Mouse (Mus musculus): ENCODE data around the gene Tmigd3. TPM values are rescaled to one million over a fixed set of nuclear protein-coding genes. Genes with fewer than 3 reads are reported as not detected.

The Tmigd3 gene
- polyA plus RNA-seq, 1 experiment = 1.1 TPM

DNA sequence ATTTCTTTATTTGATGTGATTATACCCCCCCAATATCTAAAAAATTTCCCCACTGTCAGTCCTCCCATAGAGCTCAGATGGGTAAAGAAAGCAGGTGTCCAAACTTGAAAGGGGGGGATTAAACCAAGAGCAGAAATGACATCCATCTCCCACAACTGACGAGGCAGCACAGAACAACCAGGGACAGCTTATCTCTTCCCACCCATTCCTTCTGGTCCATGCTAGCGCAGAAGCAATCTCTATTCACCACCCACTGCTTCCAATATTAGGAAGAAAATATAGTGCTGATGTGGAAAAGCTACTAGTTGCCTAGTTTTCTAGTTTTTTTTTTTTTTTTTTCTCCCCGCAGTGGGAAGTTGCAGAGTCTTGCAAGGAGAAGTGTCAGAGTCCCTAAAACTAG is 34.8 kb upstream of the Tmigd3 start:
- no peaks in the 10 kb centered on the region for H3K36me3 ChIP-seq (ENCODE audit: control insufficient read depth, insufficient read depth, low read length)
- no peaks in the 10 kb centered on the region for H3K4me1 ChIP-seq (ENCODE audit: control insufficient read depth, insufficient read depth, insufficient read length)
- DNase-seq (ENCODE audit: low read depth in 1 of 2, low spot score in 2 of 2) = no peak
- no peak for TF ChIP-seq POLR2A (IDR thresholded peaks at IDR 0.05; ENCODE audit: low read depth, low read length)
- TF ChIP-seq CTCF (IDR thresholded peaks at IDR 0.05; ENCODE audit: extremely low read depth, insufficient read depth, insufficient read length, insufficient replicate concordance) = no peak
- no peak overlapping the region for H3K4me3 ChIP-seq (ENCODE audit: extremely low read depth, insufficient read depth, insufficient read length)
- no peak overlapping the region for H3K27ac ChIP-seq (ENCODE audit: insufficient read depth, low read length)
- no peaks in the 10 kb centered on the region for H3K27me3 ChIP-seq (ENCODE audit: control insufficient read depth, insufficient read depth, low read length)
- 81% methylated on average over 3 of the region's 3 CpGs for WGBS

GRCm38 (mm10) chr3:105836883-105837282 is 33.8 kb upstream of the Tmigd3 start:
- Histone ChIP-seq H3K4me1 (ENCODE audit: control insufficient read depth, insufficient read depth, insufficient read length) (no peaks in the 10 kb centered on the region), H3K4me3 (ENCODE audit: extremely low read depth, insufficient read depth, insufficient read length) (no peak overlapping the region), H3K36me3 (ENCODE audit: control insufficient read depth, insufficient read depth, low read length) (no peaks in the 10 kb centered on the region), H3K27me3 (ENCODE audit: control insufficient read depth, insufficient read depth, low read length) (no peaks in the 10 kb centered on the region), H3K27ac (ENCODE audit: insufficient read depth, low read length) (no peak overlapping the region)
- no peak for DNase-seq (ENCODE audit: low read depth in 1 of 2, low spot score in 2 of 2)
- WGBS = 76% methylated on average over 3 of the region's 3 CpGs
- TF ChIP-seq CTCF (IDR thresholded peaks at IDR 0.05; ENCODE audit: extremely low read depth, insufficient read depth, insufficient read length, insufficient replicate concordance) (no peak), POLR2A (IDR thresholded peaks at IDR 0.05; ENCODE audit: low read depth, low read length) (no peak)

GRCm38 (mm10) chr3:105838655-105839054 is 32.0 kb upstream of the Tmigd3 start:
- WGBS = 95% methylated on average over 3 of the region's 3 CpGs
- Histone ChIP-seq H3K27me3 (ENCODE audit: control insufficient read depth, insufficient read depth, low read length) (no peaks in the 10 kb centered on the region), H3K4me3 (ENCODE audit: extremely low read depth, insufficient read depth, insufficient read length) (no peak overlapping the region), H3K36me3 (ENCODE audit: control insufficient read depth, insufficient read depth, low read length) (no peaks in the 10 kb centered on the region), H3K4me1 (ENCODE audit: control insufficient read depth, insufficient read depth, insufficient read length) (no peaks in the 10 kb centered on the region), H3K27ac (ENCODE audit: insufficient read depth, low read length) (no peak overlapping the region)
- DNase-seq (ENCODE audit: low read depth in 1 of 2, low spot score in 2 of 2) = no peak
- TF ChIP-seq CTCF (IDR thresholded peaks at IDR 0.05; ENCODE audit: extremely low read depth, insufficient read depth, insufficient read length, insufficient replicate concordance) (no peak), POLR2A (IDR thresholded peaks at IDR 0.05; ENCODE audit: low read depth, low read length) (no peak)

DNA sequence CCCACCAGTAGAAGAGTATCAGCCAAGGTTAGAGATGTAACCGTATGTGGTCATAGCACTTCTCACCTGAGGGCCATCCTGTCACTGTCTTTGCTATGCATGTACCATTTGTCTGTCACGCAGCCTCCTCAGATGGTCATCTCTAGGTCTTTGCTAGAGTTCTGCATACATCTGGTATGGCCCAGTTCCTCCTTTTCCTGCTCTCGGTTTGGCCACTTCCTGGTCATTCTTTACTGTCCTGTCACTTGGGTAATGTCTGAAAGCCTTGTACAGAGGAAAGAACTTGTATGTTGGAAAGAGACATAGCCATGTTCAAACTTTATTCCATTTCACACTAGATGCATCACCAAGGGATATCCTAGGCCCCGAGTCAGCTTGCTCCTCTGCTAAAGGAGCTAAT is 30.9 kb upstream of the Tmigd3 start:
- no peak for TF ChIP-seq POLR2A (IDR thresholded peaks at IDR 0.05; ENCODE audit: low read depth, low read length)
- TF ChIP-seq CTCF (IDR thresholded peaks at IDR 0.05; ENCODE audit: extremely low read depth, insufficient read depth, insufficient read length, insufficient replicate concordance) = no peak
- Histone ChIP-seq H3K4me1 (ENCODE audit: control insufficient read depth, insufficient read depth, insufficient read length) (no peaks in the 10 kb centered on the region), H3K27ac (ENCODE audit: insufficient read depth, low read length) (no peak overlapping the region), H3K36me3 (ENCODE audit: control insufficient read depth, insufficient read depth, low read length) (no peaks in the 10 kb centered on the region), H3K27me3 (ENCODE audit: control insufficient read depth, insufficient read depth, low read length) (no peaks in the 10 kb centered on the region), H3K4me3 (ENCODE audit: extremely low read depth, insufficient read depth, insufficient read length) (no peak overlapping the region)
- no peak for DNase-seq (ENCODE audit: low read depth in 1 of 2, low spot score in 2 of 2)
- 84% methylated on average over 4 of the region's 4 CpGs for WGBS

- H3K4me3 ChIP-seq (ENCODE audit: extremely low read depth, insufficient read depth, insufficient read length) = no peak overlapping the region
- H3K36me3 ChIP-seq (ENCODE audit: control insufficient read depth, insufficient read depth, low read length) = no peaks in the 10 kb centered on the region
- no peaks in the 10 kb centered on the region for H3K4me1 ChIP-seq (ENCODE audit: control insufficient read depth, insufficient read depth, insufficient read length)
- no peak overlapping the region for H3K27ac ChIP-seq (ENCODE audit: insufficient read depth, low read length)
- DNase-seq (ENCODE audit: low read depth in 1 of 2, low spot score in 2 of 2) = no peak
- H3K27me3 ChIP-seq (ENCODE audit: control insufficient read depth, insufficient read depth, low read length) = no peaks in the 10 kb centered on the region
- WGBS = 82% methylated on average over 7 of the region's 7 CpGs
- TF ChIP-seq CTCF (IDR thresholded peaks at IDR 0.05; ENCODE audit: extremely low read depth, insufficient read depth, insufficient read length, insufficient replicate concordance) (no peak), POLR2A (IDR thresholded peaks at IDR 0.05; ENCODE audit: low read depth, low read length) (no peak)
These were observed 24.2 kb upstream of the Tmigd3 start for GRCm38 (mm10) chr3:105846294-105847069.

DNA sequence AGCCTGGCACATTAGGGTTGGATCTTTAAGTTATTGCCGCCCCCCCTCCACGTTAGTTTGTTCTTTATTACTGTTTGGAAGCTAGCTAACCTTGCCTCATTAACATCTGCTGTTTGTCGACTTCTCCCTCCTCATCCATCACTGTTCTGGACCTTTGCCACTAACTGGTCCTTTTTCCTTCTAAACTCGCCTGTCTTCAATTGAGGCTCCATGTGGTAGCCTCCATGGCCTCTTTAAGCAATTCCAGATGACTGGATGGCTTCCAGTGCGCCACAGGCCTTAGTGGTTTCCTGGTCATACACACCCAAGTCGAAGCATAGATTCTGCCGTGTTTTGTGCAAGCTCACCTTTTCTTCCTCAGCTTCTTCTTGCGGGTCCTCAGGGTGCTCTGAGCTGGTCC is 16.9 kb upstream of the Tmigd3 start:
- 87% methylated on average over 8 of the region's 8 CpGs for WGBS
- TF ChIP-seq CTCF (IDR thresholded peaks at IDR 0.05; ENCODE audit: extremely low read depth, insufficient read depth, insufficient read length, insufficient replicate concordance) (no peak), POLR2A (IDR thresholded peaks at IDR 0.05; ENCODE audit: low read depth, low read length) (no peak)
- Histone ChIP-seq H3K4me3 (ENCODE audit: extremely low read depth, insufficient read depth, insufficient read length) (no peak overlapping the region), H3K4me1 (ENCODE audit: control insufficient read depth, insufficient read depth, insufficient read length) (no peaks in the 10 kb centered on the region; the same call in 1 of the 2 replicates), H3K27ac (ENCODE audit: insufficient read depth, low read length) (no peak overlapping the region), H3K36me3 (ENCODE audit: control insufficient read depth, insufficient read depth, low read length) (no peaks in the 10 kb centered on the region), H3K27me3 (ENCODE audit: control insufficient read depth, insufficient read depth, low read length) (no peaks in the 10 kb centered on the region)
- no peak for DNase-seq (ENCODE audit: low read depth in 1 of 2, low spot score in 2 of 2)

- Histone ChIP-seq H3K4me3 (ENCODE audit: extremely low read depth, insufficient read depth, insufficient read length) (no peak overlapping the region), H3K36me3 (ENCODE audit: control insufficient read depth, insufficient read depth, low read length) (no peaks in the 10 kb centered on the region), H3K27me3 (ENCODE audit: control insufficient read depth, insufficient read depth, low read length) (no peaks in the 10 kb centered on the region), H3K27ac (ENCODE audit: insufficient read depth, low read length) (no peak overlapping the region), H3K4me1 (ENCODE audit: control insufficient read depth, insufficient read depth, insufficient read length) (no peaks in the 10 kb centered on the region; the same call in 1 of the 2 replicates)
- DNase-seq (ENCODE audit: low read depth in 1 of 2, low spot score in 2 of 2) = no peak
- 94% methylated on average over 4 of the region's 4 CpGs for WGBS
- TF ChIP-seq CTCF (IDR thresholded peaks at IDR 0.05; ENCODE audit: extremely low read depth, insufficient read depth, insufficient read length, insufficient replicate concordance) (no peak), POLR2A (IDR thresholded peaks at IDR 0.05; ENCODE audit: low read depth, low read length) (no peak)
These were observed 15.9 kb upstream of the Tmigd3 start for GRCm38 (mm10) chr3:105854786-105855185.
